Mouse (Mus musculus) adrenal gland (tissue): Measurements from ENCODE around the gene Rxfp2.

Experiments
- intact Hi-C: fragments of 180-260 bp; cut with DNase I; formaldehyde crosslinking; loops from one replicate; pipeline ENCODE4 v1.15.1; 2025

Rxfp2 gene

DNA sequence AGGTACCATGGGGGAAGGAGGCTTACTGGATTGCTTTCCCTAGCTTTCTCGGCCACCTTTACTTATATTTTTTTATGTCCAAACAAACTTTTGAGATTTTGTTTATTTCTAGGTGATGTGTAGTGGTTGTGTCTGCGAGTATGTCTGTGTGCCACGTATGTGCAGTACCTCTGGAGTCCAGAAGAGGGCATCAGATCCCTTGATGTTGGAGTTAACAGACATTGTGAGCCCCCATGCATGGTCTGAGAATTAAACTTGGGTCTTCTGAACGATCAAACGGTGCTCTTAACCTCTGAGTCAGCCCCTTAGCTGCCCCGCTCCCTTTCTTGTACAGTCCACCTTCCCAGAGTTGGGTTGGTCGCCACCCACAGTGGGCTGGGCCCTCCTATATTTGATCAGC lies 95.5 kb downstream of the Rxfp2 start:
- intact Hi-C loops = no loop called here

DNA sequence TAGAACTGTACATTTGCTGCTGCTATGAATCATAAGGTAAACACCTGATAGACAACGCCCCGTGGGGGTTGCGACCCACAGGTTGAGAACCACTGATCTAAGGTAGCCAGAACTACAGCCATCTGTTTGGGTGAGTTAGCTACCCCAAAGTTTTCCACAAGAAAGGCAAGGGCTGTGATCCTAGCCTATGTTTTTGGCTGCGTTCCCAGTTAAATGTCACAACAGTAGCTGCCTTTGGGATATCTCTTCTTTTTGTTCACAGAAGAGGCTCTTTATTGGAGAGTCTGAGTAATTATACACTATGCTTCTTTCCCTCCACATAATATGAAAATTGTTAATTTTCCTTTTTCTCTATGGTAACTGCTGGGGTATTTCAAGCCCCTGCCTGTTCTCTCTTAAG lies 96.3 kb downstream of the Rxfp2 start:
- intact Hi-C loops = no loop called here

DNA sequence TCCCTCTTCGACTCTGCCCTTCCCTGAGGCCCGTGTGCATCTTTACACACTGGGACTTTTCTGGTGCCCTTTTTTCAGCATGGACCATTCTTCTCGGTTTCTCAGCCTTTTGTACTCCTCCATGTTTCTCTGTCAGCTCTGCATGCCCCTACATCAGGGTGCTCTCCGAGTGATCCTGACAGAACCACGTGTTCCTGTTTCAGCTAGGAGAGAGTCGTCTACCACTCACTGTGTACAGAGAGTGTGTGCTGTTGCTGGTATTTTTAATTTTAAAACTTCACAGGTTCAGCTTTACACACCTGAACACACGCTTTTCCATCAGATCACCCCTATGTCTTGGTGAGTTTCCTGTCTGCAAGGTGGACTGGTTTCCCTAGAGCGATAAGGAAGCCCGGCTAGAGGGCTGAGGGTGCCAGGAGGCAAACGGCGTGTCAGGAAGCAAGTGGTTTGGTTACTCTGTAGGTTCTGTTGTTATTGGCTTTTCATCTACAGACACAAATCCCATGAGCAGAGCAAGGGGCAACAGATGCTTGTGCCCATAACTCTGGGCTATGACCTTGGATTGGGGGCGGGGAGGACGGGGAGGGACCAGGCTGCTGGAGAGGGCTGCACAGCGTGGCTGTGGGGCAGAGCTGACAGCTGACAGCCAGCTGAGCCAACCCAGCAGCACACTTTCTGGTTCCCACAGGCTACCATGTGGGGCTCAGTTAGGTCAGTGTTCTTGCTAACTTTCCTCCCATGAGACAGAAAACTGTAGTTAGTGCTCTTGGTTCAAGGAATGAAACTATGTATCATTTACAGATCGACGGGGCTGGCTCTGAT lies 97.0 kb downstream of the Rxfp2 start:
- intact Hi-C loops = no loop called here

DNA sequence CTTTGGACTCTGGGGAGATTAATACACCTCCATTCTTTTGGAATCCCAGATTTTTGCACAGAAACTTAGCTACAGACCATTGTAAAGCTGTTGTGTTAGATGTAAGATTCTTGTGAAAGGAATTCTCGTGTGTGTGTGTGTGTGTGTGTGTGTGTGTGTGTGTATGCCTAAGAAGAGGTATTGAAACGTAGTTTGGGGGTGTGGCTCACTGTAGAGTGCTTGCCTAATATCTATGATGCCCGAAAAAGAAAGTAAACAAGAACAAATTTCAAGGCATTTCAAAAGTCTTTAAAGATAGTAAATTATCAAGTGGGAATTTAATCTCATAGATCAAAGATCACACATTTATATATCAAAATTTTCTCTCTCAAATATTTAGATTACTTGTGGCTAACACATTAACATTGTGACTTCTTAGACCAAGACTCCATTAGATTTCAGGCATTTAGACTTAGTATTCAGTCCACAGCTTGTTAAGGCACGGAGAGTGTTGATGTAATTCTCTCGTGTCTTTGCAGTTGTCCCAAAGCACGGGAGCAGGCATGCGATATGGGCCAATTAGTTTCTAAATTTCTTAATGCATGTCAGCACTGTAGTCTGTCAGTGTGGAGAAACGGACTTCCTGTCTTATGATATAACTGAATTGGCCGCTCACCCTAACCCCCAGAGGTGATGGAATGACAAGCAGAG lies 97.9 kb downstream of the Rxfp2 start:
- intact Hi-C loops = no loop called here

DNA sequence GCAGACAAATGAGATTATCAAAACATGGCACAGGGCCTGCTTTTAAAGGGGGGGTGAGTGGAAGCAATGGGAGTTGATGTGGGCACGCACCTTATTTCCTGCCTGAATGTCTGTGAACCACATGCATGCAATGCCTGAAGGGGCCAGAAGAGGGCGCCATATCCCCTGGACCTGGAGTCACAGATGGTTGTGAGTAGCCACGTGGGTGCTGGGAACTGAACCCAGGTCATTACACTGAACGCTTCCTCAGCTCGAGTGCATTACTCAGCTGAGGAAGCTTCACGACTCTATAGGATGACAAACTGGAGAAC lies 98.4 kb downstream of the Rxfp2 start:
- intact Hi-C loops = no loop called here

DNA sequence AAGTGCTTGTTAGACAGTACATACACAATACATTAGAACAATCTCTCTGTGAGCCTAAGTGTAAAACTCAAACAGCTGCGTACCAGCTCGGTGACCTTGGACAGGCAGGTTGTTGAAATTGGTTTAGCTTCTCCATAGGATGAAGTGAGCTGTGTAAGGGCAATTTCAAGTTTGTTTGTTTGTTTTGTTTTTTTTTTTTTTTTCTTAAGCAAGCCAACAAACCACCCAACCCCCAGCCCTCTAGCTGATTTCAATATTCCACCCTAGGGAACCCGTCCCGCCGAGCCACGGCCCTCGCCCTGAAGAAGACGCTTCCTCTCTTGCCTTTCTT lies 99.6 kb downstream of the Rxfp2 start:
- intact Hi-C loops = no loop called here

DNA sequence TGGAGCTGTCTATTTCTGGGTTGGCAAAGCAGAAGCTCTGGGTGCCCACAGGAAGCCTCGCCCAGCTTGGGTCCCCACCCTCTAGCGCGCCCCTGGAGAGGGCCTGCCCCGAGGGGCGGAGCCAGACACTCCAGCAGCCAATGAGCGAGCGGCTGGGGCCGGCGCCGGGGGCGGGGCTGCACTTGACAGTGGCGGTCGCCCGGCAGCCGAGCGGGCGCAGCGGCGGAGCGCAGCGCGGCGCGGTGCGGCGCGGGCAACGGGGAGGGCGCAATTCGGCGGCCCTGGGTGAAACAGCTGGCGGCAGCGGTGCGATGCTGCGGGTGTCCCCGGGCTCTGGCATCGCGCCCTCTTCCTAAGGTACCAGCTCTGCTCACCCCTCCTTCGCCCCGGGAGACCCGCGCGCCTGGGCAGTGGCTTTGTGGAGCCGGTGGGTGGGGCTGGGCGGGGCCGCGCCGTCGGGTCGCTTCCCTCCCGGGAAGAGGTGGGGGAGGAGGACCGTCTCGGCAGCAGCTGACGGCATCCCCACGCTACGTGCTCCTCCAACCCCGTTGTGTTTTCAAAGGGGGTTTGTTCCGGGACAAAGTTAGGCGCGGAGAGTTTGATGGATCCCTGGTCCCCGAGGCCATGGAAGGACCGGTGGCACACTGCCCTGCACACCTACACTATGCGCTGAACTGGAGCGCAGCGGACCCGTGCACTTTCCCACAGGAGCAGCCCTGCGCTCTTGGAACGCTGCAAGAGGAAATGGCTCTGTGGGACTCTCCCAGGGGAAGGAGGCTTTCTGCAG lies 100.2 kb downstream of the Rxfp2 start, which contains the start of gene Fry:
Gene Fry, plus strand, starts transcription at position 191 of the 787 bp plus-strand sequence.
- intact Hi-C loops = no loop called here

DNA sequence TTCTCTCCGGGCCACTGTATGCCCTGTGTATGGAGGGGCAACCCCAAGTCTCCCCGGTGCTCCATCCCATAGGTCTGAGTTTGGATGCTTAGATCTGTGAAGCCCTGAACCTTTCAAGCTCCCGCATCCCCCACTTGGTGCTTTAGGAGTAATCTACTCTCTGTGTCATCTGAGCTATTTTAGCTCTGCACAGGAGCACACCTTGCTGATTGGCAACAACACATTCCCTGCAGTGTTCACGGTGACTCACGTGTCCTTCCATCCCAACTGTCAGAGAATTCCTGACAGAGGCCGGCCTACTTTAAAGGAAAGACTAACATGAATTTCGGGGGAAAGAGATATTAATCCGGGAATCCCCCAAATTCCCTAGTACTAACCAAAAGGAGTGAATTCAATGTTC lies 102.2 kb downstream of the Rxfp2 start:
- intact Hi-C loops = no loop called here

DNA sequence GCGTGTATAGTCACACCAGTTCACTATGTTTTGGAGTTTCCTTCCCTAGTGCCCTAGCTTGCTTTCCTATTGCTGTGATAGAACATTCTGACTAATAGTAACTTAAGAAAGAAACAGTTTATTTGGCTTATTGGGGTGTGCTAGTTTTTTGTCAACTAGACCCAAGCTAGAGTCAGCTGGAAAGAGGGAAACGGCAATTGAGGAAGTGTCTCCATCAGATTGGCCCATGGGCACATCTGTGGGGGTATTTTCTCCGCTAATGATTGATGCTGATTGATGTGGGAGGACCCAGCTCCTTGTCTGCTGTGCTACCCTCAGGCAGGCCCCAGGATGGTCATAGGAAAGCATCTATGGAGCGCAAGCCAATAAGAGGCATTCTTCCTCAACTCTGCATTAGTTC lies 103.6 kb downstream of the Rxfp2 start:
- intact Hi-C loops = no loop called here

DNA sequence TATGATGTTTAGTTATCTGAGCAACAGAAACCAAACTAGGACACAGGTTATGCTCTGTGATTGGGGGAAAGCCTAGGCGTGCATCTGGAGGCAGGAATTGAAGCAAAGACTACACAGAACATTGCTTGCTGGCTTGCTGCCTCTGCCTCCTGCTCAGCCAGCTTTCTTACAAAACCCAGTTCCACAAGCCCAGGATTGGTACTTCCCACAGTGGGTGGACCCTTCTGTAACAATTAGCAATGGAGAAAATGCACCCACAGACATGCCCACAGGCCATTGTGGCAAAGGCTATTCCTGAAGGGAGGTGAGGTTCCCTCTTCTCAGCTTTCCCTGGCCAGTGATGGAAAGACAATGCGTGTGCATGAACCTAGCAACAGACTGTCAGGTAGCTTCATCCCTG lies 104.1 kb downstream of the Rxfp2 start:
- intact Hi-C loops = no loop called here

DNA sequence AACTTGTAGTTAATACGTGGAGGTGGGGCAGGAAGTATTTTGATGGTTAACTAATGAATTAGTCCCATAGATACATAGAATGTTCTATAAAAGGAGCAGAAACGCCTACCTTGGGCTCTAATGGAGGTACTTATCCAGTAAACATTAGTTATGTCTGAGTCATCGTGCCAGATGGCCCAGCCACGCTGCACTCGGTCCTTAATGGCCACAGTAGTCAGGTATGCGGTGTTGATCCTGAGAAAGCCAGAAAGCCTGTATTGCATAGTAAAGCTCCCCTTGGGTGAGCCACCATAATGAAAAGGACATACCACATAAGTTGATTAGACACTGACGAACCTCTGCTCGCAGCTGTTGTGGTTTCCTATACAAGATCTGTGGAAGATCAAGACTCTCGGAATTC lies 107.4 kb downstream of the Rxfp2 start:
- intact Hi-C loops = no loop called here

DNA sequence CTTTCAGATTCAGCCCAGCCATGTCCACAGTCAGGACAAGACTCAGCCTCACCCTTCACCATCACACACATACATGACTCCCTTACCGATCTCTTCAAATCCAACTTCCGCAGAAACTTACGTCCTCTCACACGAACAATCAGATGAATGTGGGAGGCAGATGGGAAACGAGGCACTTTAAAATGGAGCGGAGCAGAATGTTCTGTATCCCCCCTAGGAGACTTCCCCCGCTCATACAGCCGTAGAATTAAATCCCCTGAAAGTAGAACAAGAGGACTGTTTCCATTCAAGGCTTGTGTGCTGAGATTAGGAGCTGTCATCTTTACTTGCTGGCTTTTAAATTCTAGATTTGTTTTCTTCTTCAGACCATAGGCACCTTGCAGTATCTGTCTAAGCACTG lies 110.0 kb downstream of the Rxfp2 start:
- intact Hi-C loops = no loop called here

DNA sequence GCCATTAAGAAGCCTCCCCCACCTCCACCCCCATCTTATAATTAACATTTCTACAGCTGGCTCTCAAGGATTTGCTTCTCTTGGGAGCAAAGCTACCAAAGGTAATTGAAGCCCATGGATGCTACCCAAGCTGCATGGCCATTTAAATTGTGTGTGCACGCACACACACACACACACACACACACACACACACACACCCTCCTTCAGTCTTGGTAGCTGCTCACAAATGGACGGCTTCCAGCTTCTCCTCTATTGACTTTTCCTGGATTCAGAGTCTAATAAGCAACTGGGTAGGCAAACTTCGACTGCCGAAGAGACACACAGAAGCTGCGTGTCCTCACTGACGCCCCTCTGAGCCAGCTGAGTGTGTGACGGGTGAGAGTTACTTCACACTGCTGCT lies 111.7 kb downstream of the Rxfp2 start:
- intact Hi-C loops = no loop called here

DNA sequence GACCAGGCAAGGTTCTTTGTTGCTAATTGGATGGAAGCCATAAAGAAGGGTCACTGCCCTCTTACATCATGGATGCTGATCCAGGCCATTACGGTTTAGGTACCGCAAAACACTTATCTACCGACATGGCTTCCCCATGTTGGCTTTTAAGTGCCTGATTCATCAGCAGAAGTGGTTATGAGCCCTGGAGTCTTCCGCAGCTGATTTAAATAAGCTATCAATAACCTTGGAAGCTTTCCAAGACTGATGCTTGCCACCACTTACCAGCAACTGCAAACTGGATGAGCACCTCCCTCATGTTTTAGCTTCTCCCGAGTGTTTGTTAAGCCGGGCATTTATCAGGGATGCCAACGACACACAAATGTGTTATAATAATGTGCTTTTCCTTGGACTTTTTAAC lies 112.7 kb downstream of the Rxfp2 start:
- intact Hi-C loops = no loop called here
